Mouse (Mus musculus): ENCODE measurements around the gene Gse1. TPM values are rescaled to one million over a fixed set of nuclear protein-coding genes. Genes with fewer than 3 reads are reported as not detected.

The Gse1 gene
- polyA plus RNA-seq, 1 experiment from 2014 or later: 6.8 TPM

- no peak overlapping the region for H3K4me2 ChIP-seq
- WGBS: 13% methylated on average over 5 of the region's 5 CpGs
Observed at GRCm38 (mm10) chr8:120282465-120282864, 54.2 kb downstream of the Gse1 start.

GRCm38 (mm10) chr8:120284265-120284664 lies 56.0 kb downstream of the Gse1 start:
- no peaks in the 10 kb centered on the region for H3K36me3 ChIP-seq
- 26% methylated on average over 9 of the region's 9 CpGs for WGBS
- no peak overlapping the region for H3K4me3 ChIP-seq
- H3K27ac ChIP-seq: peak overlapping the region; percentile 71
- H3K4me2 ChIP-seq: no peak overlapping the region
- H3K4me1 ChIP-seq: peaks cover 84% of the 10 kb centered on the region
- no peak for ATAC-seq (ENCODE audit: insufficient number of reproducible peaks, low FRiP score, low TSS enrichment, low read depth)
- no peak overlapping the region for H3K9ac ChIP-seq
- no peaks in the 10 kb centered on the region for H3K9me3 ChIP-seq
- no peaks in the 10 kb centered on the region for H3K27me3 ChIP-seq

More at GRCm38 (mm10) chr8:120282465-120282864, 54.2 kb downstream of the Gse1 start:
- peaks cover 84% of the 10 kb centered on the region for H3K4me1 ChIP-seq
- no peak for ATAC-seq (ENCODE audit: insufficient number of reproducible peaks, low FRiP score, low TSS enrichment, low read depth)
- H3K9ac ChIP-seq: no peak overlapping the region
- H3K4me3 ChIP-seq: no peak overlapping the region
- peak overlapping the region; percentile 71 for H3K27ac ChIP-seq
- no peaks in the 10 kb centered on the region for H3K9me3 ChIP-seq
- no peaks in the 10 kb centered on the region for H3K27me3 ChIP-seq
- no peaks in the 10 kb centered on the region for H3K36me3 ChIP-seq

- H3K4me1 ChIP-seq: peaks cover 89% of the 10 kb centered on the region
- 22% methylated on average over 3 of the region's 3 CpGs for WGBS
- H3K36me3 ChIP-seq: no peaks in the 10 kb centered on the region
- no peak overlapping the region for H3K9ac ChIP-seq
- no peaks in the 10 kb centered on the region for H3K9me3 ChIP-seq
- no peak overlapping the region for H3K4me3 ChIP-seq
- ATAC-seq (ENCODE audit: insufficient number of reproducible peaks, low FRiP score, low TSS enrichment, low read depth): peak; percentile 73; the same call in 1 of the 2 replicates
- H3K27me3 ChIP-seq: no peaks in the 10 kb centered on the region
- peak overlapping the region; percentile 71 for H3K27ac ChIP-seq
- no peak overlapping the region for H3K4me2 ChIP-seq
Observed at GRCm38 (mm10) chr8:120285033-120285432, 56.8 kb downstream of the Gse1 start.

DNA sequence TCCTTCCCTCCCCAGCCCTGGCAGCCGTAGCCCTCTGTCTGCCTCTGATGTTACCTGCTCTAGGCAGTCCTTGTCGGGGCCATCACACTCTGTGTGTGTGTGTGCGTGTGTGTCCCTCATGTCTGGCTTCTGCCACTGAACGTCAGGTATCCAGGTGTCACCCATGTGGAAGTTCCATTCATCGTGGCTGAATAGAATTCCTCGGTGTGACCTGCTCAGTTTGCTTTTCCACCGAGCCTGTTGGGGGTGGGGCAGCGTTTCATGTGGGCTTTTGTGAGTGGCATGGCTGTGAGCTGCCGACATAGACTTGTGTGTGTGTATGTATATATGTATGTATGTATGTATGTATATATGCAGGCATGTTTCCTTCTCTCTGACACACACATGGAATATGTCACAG lies 57.6 kb downstream of the Gse1 start:
- ATAC-seq (ENCODE audit: insufficient number of reproducible peaks, low FRiP score, low TSS enrichment, low read depth): no peak
- WGBS: 51% methylated on average over 9 of the region's 9 CpGs
- H3K9ac ChIP-seq: no peak overlapping the region
- no peaks in the 10 kb centered on the region for H3K27me3 ChIP-seq
- peak overlapping the region; percentile 71 for H3K27ac ChIP-seq
- H3K4me1 ChIP-seq: peaks cover 91% of the 10 kb centered on the region
- H3K9me3 ChIP-seq: no peaks in the 10 kb centered on the region
- H3K4me2 ChIP-seq: no peak overlapping the region
- H3K4me3 ChIP-seq: no peak overlapping the region
- H3K36me3 ChIP-seq: no peaks in the 10 kb centered on the region

GRCm38 (mm10) chr8:120288122-120288908 lies 60.1 kb downstream of the Gse1 start:
- Histone ChIP-seq H3K4me1 (peaks cover 89% of the 10 kb centered on the region), H3K27ac (peak overlapping the region; percentile 50), H3K9ac (no peak overlapping the region), H3K36me3 (no peaks in the 10 kb centered on the region), H3K4me3 (no peak overlapping the region), H3K4me2 (no peak overlapping the region), H3K27me3 (no peaks in the 10 kb centered on the region), H3K9me3 (no peaks in the 10 kb centered on the region)
- WGBS: 37% methylated on average over 21 of the region's 21 CpGs
- ATAC-seq (ENCODE audit: insufficient number of reproducible peaks, low FRiP score, low TSS enrichment, low read depth): no peak

DNA sequence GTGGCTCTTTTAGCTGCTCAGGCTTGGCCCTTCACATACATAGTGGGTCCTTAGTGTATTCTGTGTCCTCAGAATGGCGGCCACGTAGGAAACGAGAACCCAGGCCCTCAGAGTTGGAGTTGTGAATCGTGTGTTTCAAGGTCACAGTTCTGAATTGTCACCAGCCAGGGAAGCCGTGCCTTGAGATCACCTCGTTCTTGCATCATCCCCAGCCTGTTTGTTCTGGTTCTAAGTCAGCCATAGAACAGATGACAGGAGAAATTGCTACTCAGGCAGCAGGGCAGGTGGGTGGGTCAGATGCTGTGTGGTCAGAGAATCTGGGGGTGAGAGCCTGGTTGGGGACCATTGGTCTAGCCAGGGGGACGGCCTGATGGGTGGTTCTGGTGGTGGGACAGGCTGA lies 60.9 kb downstream of the Gse1 start:
- Histone ChIP-seq H3K9ac (no peak overlapping the region), H3K4me3 (no peak overlapping the region), H3K27ac (peak overlapping the region; percentile 39; the same call in 1 of the 2 replicates), H3K27me3 (no peaks in the 10 kb centered on the region), H3K4me2 (no peak overlapping the region), H3K9me3 (no peaks in the 10 kb centered on the region), H3K4me1 (peaks cover 89% of the 10 kb centered on the region), H3K36me3 (no peaks in the 10 kb centered on the region)
- ATAC-seq (ENCODE audit: insufficient number of reproducible peaks, low FRiP score, low TSS enrichment, low read depth): no peak
- 85% methylated on average over 7 of the region's 7 CpGs for WGBS

- 0 out of 2 replicates have a peak, but pooled peaks have one; percentile 1 for ATAC-seq (ENCODE audit: insufficient number of reproducible peaks, low FRiP score, low TSS enrichment, low read depth)
- H3K4me2 ChIP-seq: no peak overlapping the region
- no peak overlapping the region for H3K4me3 ChIP-seq
- no peaks in the 10 kb centered on the region for H3K36me3 ChIP-seq
- H3K9ac ChIP-seq: no peak overlapping the region
- WGBS: 39% methylated on average over 10 of the region's 10 CpGs
- H3K4me1 ChIP-seq: peaks cover 89% of the 10 kb centered on the region
- no peaks in the 10 kb centered on the region for H3K27me3 ChIP-seq
- peak overlapping the region; percentile 39; the same call in 1 of the 2 replicates for H3K27ac ChIP-seq
- H3K9me3 ChIP-seq: no peaks in the 10 kb centered on the region
Observed at GRCm38 (mm10) chr8:120289698-120290181, 61.5 kb downstream of the Gse1 start.

GRCm38 (mm10) chr8:120290614-120291013 lies 62.4 kb downstream of the Gse1 start:
- 65% methylated on average over 15 of the region's 15 CpGs for WGBS
- Histone ChIP-seq H3K27ac (no peak overlapping the region), H3K9ac (no peak overlapping the region), H3K9me3 (no peaks in the 10 kb centered on the region), H3K27me3 (no peaks in the 10 kb centered on the region), H3K4me3 (no peak overlapping the region), H3K4me2 (no peak overlapping the region), H3K36me3 (no peaks in the 10 kb centered on the region), H3K4me1 (peaks cover 89% of the 10 kb centered on the region)
- ATAC-seq (ENCODE audit: insufficient number of reproducible peaks, low FRiP score, low TSS enrichment, low read depth): no peak

GRCm38 (mm10) chr8:120291650-120292049 lies 63.4 kb downstream of the Gse1 start:
- WGBS: 80% methylated on average over 9 of the region's 9 CpGs
- H3K9me3 ChIP-seq: no peaks in the 10 kb centered on the region
- no peak overlapping the region for H3K27ac ChIP-seq
- H3K4me3 ChIP-seq: no peak overlapping the region
- ATAC-seq (ENCODE audit: insufficient number of reproducible peaks, low FRiP score, low TSS enrichment, low read depth): no peak
- H3K36me3 ChIP-seq: no peaks in the 10 kb centered on the region
- H3K4me1 ChIP-seq: peaks cover 89% of the 10 kb centered on the region
- H3K27me3 ChIP-seq: no peaks in the 10 kb centered on the region
- no peak overlapping the region for H3K9ac ChIP-seq
- H3K4me2 ChIP-seq: no peak overlapping the region

DNA sequence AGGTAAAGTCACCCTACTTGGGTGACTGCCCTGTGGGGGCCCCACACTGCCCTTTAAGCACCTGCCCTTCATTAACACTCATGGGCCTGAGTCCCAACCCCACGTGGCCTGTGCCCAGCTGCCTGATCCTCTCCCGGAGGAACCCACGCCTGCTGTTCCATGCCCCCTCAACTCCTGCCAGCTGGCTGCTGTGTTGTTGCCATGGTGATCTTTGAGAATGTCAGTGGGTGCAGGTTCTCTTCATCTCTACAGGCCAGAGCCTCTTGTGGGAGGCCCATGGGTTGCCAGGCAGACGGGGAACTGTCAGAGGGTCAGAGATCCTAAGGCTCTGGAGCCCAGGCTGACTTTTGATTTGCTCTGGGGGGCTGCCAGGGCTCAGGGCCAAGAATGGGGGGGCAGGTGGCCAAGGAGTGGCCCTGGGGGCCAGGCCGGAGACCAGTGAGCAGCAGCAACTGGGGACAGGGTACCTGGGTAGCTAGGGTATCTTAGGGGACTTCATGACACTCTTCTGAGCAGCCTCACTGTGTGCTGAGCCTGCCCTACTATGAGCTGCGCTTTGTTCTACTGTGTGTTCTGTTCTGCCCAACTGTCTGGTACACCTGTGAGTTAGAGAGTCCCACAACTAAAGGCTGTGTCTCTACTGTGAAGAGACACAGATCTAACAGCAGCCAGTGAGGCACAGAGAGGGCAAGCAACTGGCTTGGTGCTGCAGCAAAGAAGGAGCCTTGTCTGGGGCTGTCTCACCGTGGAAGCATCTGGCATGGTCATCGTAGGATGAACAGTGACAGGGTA lies 64.3 kb downstream of the Gse1 start:
- no peak overlapping the region for H3K9ac ChIP-seq
- no peak overlapping the region for H3K27ac ChIP-seq

GRCm38 (mm10) chr8:120293421-120294357 lies 65.4 kb downstream of the Gse1 start:
- Histone ChIP-seq H3K4me2 (no peak overlapping the region), H3K27me3 (no peaks in the 10 kb centered on the region), H3K27ac (no peak overlapping the region), H3K4me3 (no peak overlapping the region), H3K36me3 (no peaks in the 10 kb centered on the region), H3K9me3 (no peaks in the 10 kb centered on the region), H3K4me1 (peaks cover 84% of the 10 kb centered on the region), H3K9ac (no peak overlapping the region)
- ATAC-seq (ENCODE audit: insufficient number of reproducible peaks, low FRiP score, low TSS enrichment, low read depth): no peak
- WGBS: 54% methylated on average over 18 of the region's 18 CpGs

More for the DNA sequence above, 64.3 kb downstream of the Gse1 start:
- Histone ChIP-seq H3K4me3 (no peak overlapping the region), H3K36me3 (no peaks in the 10 kb centered on the region), H3K9me3 (no peaks in the 10 kb centered on the region), H3K4me1 (peaks cover 88% of the 10 kb centered on the region), H3K4me2 (no peak overlapping the region), H3K27me3 (no peaks in the 10 kb centered on the region)
- ATAC-seq (ENCODE audit: insufficient number of reproducible peaks, low FRiP score, low TSS enrichment, low read depth): no peak
- 51% methylated on average over 8 of the region's 8 CpGs for WGBS

Measured in limb, embryonic 15.5 days (tissue).